Mouse (Mus musculus) forebrain, embryonic 10.5 days (tissue): Measurements from ENCODE around the gene Rtn1. TPM values are rescaled to one million over a fixed set of nuclear protein-coding genes. Genes with fewer than 3 reads are reported as not detected.

ENCODE experiments used
- DNase-seq: peaks from one replicate; pipeline ENCODE4 v3.0.0-alpha.2; 2017; ENCODE audit warnings: low spot score; ENCODE audit errors: extremely low spot score
- H3K27ac ChIP-seq: fragments of 300-500 bp; sonication (generic); 2 replicates; pipeline ENCODE4 v1.5.1; 2016; ENCODE audit warnings: mild to moderate bottlenecking
- H3K27me3 ChIP-seq: fragments of 300-500 bp; sonication (generic); 2 replicates; pipeline ENCODE4 v1.6.1; 2016; ENCODE audit warnings: mild to moderate bottlenecking; ENCODE audit not compliant: poor library complexity, severe bottlenecking
- H3K36me3 ChIP-seq: fragments of 300-500 bp; sonication (generic); replicated peaks from 2 replicates; pipeline ENCODE4 v1.6.1; 2016; ENCODE audit warnings: mild to moderate bottlenecking, moderate library complexity
- H3K4me1 ChIP-seq: fragments of 300-500 bp; sonication (generic); 2 replicates; pipeline ENCODE4 v1.6.1; 2016
- H3K4me3 ChIP-seq: fragments of 300-500 bp; sonication (generic); 2 replicates; pipeline ENCODE4 v1.5.1; 2016; ENCODE audit warnings: mild to moderate bottlenecking, moderate library complexity
- H3K9me3 ChIP-seq: fragments of 300-500 bp; sonication (generic); 2 replicates; pipeline ENCODE4 v1.6.1; 2016; ENCODE audit warnings: mild to moderate bottlenecking, moderate library complexity
- WGBS: fragments of 180-500 bp; shearing (Covaris S2); methylation state at CpG from one replicate; pipeline ENCODE4 v1.1.7; 2016; 5-methylcytosine and 5-hydroxymethylcytosine counted together
- polyA plus RNA-seq: library from polyadenylated mRNA; unstranded; fragments of >200 nt; fragmentation: Nextera tagmentation; extraction: Ambion mirVana; gene quantifications from 2 replicates; pipeline ENCODE4 v1.2.1, GENCODE M21; 2016

The Rtn1 gene
- polyA plus RNA-seq, 1 experiment from 2014 or later: 72.9 TPM

GRCm38 (mm10) chr12:72279129-72279875, 129.6 kb downstream of the Rtn1 start:
- no peaks in the 10 kb centered on the region for H3K36me3 ChIP-seq
- no peaks in the 10 kb centered on the region for H3K9me3 ChIP-seq
- WGBS: 90% methylated on average over 5 of the region's 5 CpGs
- no peak for DNase-seq
- H3K27me3 ChIP-seq: no peaks in the 10 kb centered on the region
- no peak overlapping the region for H3K4me3 ChIP-seq
- 0 out of 2 replicates have a peak, but pooled peaks cover 2% of the 10 kb centered on the region for H3K4me1 ChIP-seq
- no peak overlapping the region for H3K27ac ChIP-seq

GRCm38 (mm10) chr12:72273721-72274414, 135.0 kb downstream of the Rtn1 start:
- no peaks in the 10 kb centered on the region for H3K36me3 ChIP-seq
- peaks cover 4% of the 10 kb centered on the region for H3K4me1 ChIP-seq

DNA sequence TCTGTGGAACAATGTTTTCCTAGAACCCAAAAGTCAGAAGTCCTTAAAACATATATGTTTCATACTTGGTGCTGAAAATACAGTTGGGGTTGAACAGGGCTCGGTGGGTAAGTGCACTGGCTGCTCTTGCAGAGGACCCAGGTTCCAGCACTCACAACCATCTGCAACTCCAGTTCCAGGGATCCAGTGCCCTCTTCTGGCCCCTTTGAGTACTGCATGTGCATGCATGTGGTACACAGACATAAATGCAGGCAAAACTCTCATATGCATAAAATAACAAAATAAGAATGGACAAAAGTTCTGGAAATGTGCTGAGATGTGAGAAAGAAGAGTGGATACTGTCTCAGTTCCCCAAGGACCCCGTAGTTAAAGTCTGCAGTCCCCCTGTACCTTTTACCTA, 141.2 kb downstream of the Rtn1 start:
- H3K9me3 ChIP-seq: no peaks in the 10 kb centered on the region
- peaks cover 4% of the 10 kb centered on the region; the same call in 1 of the 2 replicates for H3K4me1 ChIP-seq
- 83% methylated on average over 2 of the region's 2 CpGs for WGBS
- no peak for DNase-seq
- H3K36me3 ChIP-seq: no peaks in the 10 kb centered on the region
- no peaks in the 10 kb centered on the region for H3K27me3 ChIP-seq
- no peak overlapping the region for H3K27ac ChIP-seq
- H3K4me3 ChIP-seq: no peak overlapping the region

More at GRCm38 (mm10) chr12:72273721-72274414, 135.0 kb downstream of the Rtn1 start:
- Histone ChIP-seq H3K4me3 (no peak overlapping the region), H3K27ac (no peak overlapping the region), H3K27me3 (no peaks in the 10 kb centered on the region), H3K9me3 (no peaks in the 10 kb centered on the region)
- WGBS: 65% methylated on average over 13 of the region's 13 CpGs
- DNase-seq: no peak

- Histone ChIP-seq H3K9me3 (no peaks in the 10 kb centered on the region), H3K27me3 (no peaks in the 10 kb centered on the region), H3K27ac (no peak overlapping the region), H3K4me3 (no peak overlapping the region), H3K4me1 (peaks cover 4% of the 10 kb centered on the region; the same call in 1 of the 2 replicates), H3K36me3 (no peaks in the 10 kb centered on the region)
- DNase-seq: no peak
- WGBS: 87% methylated on average over 3 of the region's 3 CpGs
These were observed 143.3 kb downstream of the Rtn1 start for GRCm38 (mm10) chr12:72265261-72266228.

GRCm38 (mm10) chr12:72263213-72264103, 145.4 kb downstream of the Rtn1 start:
- H3K4me1 ChIP-seq: peaks cover 4% of the 10 kb centered on the region; the same call in 1 of the 2 replicates
- H3K27me3 ChIP-seq: no peaks in the 10 kb centered on the region
- no peak for DNase-seq
- H3K9me3 ChIP-seq: no peaks in the 10 kb centered on the region
- no peaks in the 10 kb centered on the region for H3K36me3 ChIP-seq
- no peak overlapping the region for H3K4me3 ChIP-seq
- WGBS: 83% methylated on average over 12 of the region's 12 CpGs
- H3K27ac ChIP-seq: no peak overlapping the region

DNA sequence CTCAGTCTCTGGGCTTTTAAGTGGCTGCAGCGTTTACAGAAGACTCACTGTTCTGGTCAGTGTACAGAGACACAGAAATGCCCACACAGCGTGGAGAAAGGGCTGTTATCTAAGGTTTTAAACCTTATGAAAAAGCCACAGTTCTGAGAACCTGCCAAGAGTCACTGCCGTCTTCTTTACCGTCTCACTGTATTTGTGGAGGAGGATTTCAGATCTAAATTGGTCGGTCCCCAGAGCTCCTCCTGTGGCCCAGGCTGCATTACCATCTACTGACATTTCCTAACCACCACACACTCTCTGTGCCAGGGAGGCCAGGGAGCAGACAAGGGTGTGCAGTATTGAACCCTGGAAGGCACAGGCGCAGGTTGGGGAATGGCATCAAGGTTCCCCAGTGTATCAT, 151.9 kb downstream of the Rtn1 start:
- DNase-seq: no peak
- WGBS: 90% methylated on average over 6 of the region's 6 CpGs
- no peaks in the 10 kb centered on the region for H3K27me3 ChIP-seq
- no peak overlapping the region for H3K27ac ChIP-seq
- no peak overlapping the region for H3K4me3 ChIP-seq
- H3K9me3 ChIP-seq: no peaks in the 10 kb centered on the region
- no peaks in the 10 kb centered on the region for H3K36me3 ChIP-seq
- H3K4me1 ChIP-seq: no peaks in the 10 kb centered on the region

DNA sequence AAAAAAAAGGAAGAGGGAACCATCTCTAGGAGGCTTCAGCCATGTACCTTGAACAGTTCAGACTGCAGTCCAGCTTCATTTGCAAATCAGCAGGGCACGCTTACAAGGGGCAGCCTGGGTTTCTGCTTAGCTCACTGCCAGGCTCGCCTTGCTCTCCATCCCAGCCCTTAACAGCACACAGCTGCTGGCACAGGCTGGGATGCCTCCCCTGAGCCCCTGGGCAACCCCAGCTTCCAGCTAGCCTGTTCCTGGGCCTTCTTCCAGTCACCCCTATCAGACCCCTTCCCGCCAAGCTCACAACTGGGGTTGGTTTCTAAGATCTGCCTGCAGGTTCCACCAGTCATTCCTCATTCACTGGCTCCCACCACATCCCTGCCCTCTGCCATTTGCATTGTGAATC, 155.8 kb downstream of the Rtn1 start:
- Histone ChIP-seq H3K27me3 (no peaks in the 10 kb centered on the region), H3K36me3 (no peaks in the 10 kb centered on the region), H3K4me1 (no peaks in the 10 kb centered on the region), H3K4me3 (no peak overlapping the region), H3K9me3 (no peaks in the 10 kb centered on the region), H3K27ac (no peak overlapping the region)
- no peak for DNase-seq
- WGBS: 77% methylated on average over 3 of the region's 3 CpGs

DNA sequence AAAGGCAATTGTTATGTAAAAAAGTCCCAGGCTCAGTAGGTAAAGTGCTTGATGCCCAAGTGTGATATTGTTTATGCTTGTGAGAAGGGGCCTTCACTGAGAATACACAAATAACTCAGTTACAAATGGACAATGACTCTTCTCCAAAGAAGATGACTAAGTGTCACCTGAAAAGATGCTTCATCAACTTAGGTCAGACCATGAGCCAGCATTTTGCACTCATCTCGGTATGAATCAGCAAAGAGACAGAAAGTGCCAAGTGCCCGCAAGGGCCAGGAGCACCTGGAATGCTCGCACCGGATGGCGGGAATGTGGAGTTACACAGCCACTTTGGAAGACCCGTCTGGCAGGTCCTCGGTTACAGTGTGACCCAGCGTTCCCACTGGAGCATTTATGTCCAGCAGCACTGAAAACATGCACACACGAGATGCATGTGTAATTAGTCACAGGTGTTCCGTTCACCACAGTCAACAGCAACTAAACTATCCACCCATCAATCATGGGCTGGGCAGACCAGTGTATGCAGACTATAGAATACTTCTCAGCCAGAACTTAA, 156.9 kb downstream of the Rtn1 start:
- no peaks in the 10 kb centered on the region for H3K4me1 ChIP-seq
- WGBS: 90% methylated on average over 10 of the region's 10 CpGs
- no peak for DNase-seq
- H3K9me3 ChIP-seq: no peaks in the 10 kb centered on the region
- H3K27me3 ChIP-seq: no peaks in the 10 kb centered on the region
- H3K36me3 ChIP-seq: no peaks in the 10 kb centered on the region
- no peak overlapping the region for H3K4me3 ChIP-seq
- no peak overlapping the region for H3K27ac ChIP-seq

DNA sequence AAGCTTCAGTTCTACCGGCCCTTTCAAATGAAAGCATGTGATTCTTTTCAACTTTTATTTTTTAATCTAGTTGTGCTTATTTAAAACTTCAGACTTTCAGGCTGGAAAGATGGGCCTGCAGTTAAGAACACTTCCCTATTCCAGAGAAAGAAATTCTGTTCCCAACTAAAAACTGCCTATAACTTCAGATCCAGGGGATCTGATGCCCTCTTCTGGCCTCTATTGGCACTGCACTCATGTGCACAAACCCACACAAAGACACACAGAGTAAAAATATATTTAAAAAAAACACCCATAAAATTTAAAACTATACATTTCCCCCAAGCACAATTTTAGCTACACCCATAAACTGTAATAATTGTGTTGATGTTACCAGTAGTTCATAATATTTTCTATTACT, 163.9 kb downstream of the Rtn1 start:
- 89% methylated on average over 1 of the region's 1 CpGs for WGBS
- Histone ChIP-seq H3K36me3 (no peaks in the 10 kb centered on the region), H3K4me1 (no peaks in the 10 kb centered on the region), H3K9me3 (peaks cover 3% of the 10 kb centered on the region; the same call in 1 of the 2 replicates), H3K4me3 (no peak overlapping the region), H3K27ac (no peak overlapping the region), H3K27me3 (no peaks in the 10 kb centered on the region; the same call in 1 of the 2 replicates)
- DNase-seq: no peak

DNA sequence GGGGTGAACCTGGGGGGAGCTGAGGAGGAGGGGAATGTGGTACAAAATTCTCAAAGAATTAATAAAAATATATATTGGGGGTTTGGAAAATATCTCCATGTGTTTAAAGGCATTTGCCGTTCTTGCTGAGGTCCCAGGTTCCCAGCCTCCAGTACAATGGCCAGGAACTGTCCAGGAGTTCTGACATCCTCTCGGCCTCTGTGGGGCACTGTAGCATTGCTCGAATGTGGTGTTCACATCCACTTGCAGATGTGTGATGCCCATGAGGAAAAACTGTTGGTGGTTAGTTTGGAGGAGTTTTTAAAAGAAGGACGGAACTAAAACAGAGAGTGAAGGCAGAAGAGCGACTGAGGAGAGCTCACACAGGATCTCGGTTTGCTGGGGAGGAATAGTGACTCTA, 166.0 kb downstream of the Rtn1 start:
- Histone ChIP-seq H3K36me3 (no peaks in the 10 kb centered on the region), H3K4me1 (peaks cover 9% of the 10 kb centered on the region; the same call in 1 of the 2 replicates), H3K27ac (no peak overlapping the region), H3K27me3 (peaks cover 18% of the 10 kb centered on the region), H3K9me3 (peaks cover 3% of the 10 kb centered on the region; the same call in 1 of the 2 replicates), H3K4me3 (no peak overlapping the region)
- 74% methylated on average over 6 of the region's 6 CpGs for WGBS
- no peak for DNase-seq

- peaks cover 36% of the 10 kb centered on the region for H3K27me3 ChIP-seq
- no peaks in the 10 kb centered on the region for H3K36me3 ChIP-seq
- H3K4me3 ChIP-seq: no peak overlapping the region
- H3K4me1 ChIP-seq: peaks cover 26% of the 10 kb centered on the region
- H3K27ac ChIP-seq: no peak overlapping the region
- DNase-seq: no peak
- peaks cover 3% of the 10 kb centered on the region; the same call in 1 of the 2 replicates for H3K9me3 ChIP-seq
These were observed 168.3 kb downstream of the Rtn1 start for GRCm38 (mm10) chr12:72240506-72240905.
